Mouse (Mus musculus) heart, adult 11 months (tissue): ENCODE data around the gene Omp.

Experiments
- DNase-seq: peaks from one replicate; pipeline ENCODE4 v3.0.0; 2022

Gene Omp

DNA sequence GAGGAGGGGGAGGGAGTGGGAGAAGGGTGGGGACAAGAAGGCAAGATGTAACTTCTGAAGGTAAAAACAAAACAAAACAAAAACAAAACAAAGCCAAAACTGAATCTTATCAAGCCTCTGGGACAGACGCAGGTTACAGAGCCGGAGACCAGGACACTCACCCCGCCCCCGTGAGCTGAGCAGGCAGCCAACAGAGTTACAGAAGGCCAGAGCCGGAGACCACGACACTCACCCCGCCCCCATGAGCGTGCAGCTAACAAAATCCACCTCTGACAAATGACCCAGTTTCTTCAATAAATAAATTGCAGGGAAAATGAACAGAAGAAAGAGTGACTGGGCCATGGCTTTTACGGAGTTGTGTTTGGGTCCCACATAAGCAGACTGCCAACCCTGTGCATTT lies 6.1 kb downstream of the Omp start:
- DNase-seq, result no peak

DNA sequence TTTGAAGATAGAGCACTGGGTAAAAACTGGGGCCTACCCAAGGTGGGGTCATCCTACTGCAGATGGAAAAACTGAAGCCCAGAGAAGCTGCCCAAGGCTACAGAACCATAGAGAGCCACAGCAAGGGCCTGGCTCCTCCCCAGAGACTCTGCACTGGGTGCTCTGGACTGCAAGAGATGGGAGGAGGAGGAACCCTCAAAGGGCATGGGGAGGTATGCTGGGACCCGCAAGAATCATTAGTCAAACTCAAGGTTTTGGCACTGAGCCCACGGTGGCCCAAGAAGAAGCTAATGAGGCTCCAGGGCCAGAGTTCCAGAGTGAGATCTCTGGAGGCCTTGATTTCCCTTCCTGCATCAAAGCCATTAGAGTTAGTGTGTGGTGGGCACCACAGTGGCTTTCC lies 7.3 kb downstream of the Omp start:
- DNase-seq, result no peak

DNA sequence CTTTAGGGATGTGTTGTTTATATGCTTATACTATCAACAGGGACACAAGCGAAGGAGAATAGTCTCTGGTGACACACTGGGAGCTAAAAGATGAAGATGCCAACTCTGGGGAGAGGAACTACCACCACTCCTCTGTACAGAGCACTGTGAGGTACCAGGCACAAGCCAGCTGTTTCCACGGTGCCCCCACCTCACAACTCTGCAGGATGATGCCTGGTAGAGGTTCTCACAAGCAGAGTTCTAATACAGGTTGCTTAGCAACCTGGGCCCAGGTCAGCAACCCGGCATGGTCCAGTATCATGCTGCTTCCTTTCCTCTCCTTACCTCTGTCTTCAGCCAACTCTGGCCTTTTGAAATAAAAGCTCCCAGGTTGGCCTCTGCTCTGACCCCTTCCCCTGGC lies 7.7 kb downstream of the Omp start:
- DNase-seq, result no peak

DNA sequence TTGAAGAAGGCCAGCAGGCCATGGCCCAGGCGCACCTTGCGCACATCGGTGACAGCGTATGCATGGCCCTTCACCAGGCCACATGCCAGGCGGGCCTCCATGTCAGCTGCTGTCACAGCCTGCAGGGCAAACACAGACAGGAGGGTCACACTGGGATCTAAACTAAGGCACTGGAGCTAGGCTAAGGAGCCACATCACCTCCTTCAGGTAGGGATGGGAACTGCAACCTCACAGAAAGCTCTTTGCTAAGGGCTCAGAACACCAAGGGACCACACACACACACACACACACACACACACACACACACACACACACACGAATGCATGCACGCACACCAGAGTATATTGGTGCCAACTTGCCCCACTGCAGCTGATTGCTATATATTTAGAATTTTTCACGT lies 13.6 kb downstream of the Omp start:
- no peak for DNase-seq

DNA sequence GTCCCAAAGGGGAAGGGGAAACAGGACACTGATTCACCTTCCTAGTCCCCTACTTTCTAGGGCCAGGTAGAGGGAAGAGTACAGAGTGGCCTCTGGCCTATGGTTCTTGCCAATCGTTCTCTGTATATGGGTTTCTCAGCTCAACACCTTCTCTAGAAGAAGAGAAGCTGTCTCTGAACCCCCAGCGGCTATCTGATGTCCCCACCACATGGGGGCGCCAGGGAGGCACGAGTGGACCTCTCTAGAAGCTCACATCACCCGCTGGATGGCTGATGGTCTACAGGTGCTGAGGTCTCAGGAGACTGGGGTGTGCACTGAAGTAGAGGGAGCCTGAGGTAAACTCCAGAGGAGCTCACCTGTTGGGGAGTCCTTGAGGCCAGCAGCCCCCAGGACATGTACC lies 19.8 kb downstream of the Omp start:
- DNase-seq, result no peak

DNA sequence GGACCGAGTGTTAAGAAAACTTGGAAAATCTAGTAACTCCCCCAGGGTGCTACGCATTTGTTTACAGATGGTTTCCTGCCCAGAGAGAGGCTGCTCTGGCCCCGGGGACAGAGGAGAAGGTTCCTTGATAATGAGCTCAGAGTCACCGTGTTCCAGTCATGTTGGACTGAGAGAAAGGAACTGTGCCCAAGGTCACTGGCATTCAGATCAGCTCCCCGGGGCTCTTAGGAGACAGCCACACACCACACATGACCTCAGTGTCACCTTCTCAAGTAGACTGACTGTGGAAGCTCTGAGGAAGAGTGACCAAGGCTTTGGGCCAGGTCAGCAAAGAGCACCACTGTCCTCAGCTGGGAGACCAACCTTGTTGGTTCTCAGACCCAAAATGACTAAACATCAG lies 20.6 kb downstream of the Omp start:
- DNase-seq, result no peak

DNA sequence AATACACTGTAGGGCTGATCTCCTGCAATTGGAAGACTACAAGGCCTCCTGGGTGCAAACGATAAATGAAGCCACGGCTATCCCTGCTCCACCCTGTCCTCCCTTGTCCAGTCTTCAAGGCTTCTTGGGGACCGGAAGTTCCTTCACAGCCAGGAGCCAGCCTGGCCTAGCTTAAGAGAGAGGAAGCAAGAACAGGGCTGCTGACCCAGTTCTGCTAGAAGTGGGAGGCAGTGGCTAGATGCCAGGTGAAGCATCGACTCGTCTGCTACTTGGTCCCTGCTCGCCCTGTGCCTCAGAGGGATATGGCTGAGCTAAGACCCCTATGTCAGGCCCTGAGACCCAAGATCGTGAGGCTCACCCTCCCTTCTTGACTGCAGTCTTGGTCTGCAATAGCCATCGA lies 23.6 kb downstream of the Omp start:
- DNase-seq, result peak; percentile 92

DNA sequence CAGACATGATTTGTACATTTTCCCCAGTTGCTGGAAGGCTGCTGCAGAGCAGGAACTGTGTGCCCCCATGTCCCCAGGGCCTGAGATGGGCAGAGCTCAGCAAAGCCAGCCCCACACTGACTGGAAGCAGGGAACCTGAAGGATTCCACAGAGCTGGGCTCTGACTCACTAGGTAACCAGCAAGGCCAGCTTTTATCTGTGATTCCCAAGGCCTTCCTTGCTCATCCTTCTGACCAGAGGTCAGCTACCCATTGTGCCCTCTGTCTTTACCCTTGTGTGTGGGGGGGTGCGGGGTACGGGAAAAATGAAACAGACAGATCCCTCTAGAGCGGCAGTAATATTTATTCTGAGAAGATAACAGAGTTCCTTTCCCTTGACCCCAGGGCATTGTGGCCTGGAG lies 24.1 kb downstream of the Omp start:
- DNase-seq, result no peak

DNA sequence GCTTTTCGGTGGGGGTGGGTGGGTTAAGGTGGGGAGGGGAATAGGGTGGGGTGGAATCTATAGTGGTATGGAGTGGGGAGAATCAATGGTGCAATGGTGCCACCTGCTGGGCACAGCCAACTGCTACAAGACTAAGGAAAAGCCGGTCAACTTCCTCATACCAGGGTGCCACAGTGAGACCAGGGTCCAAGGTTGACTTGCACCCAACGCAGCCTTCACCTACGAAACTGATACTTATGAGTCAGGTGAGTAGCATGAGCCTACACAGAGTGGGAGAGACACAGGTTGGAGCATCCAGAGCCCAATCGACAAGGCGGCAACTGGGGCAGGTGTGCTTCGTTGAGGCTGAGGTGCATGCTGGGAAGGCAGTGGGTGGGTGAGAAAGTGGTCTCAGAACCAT lies 25.0 kb downstream of the Omp start:
- DNase-seq, result peak; percentile 94

DNA sequence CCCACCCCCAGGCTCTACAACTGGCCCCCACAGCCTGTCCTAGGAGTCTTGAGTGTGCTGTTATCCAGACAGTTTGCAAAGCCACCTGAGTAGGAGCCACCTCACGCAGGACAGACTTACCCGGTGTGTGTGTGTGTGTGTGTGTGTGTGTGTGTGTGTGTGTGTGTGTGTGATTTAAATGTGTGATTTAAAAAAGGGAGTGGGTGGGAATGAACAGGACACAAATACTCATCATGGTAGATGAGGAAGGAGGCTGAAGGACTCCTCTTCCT lies 25.4 kb downstream of the Omp start:
- DNase-seq, result no peak

DNA sequence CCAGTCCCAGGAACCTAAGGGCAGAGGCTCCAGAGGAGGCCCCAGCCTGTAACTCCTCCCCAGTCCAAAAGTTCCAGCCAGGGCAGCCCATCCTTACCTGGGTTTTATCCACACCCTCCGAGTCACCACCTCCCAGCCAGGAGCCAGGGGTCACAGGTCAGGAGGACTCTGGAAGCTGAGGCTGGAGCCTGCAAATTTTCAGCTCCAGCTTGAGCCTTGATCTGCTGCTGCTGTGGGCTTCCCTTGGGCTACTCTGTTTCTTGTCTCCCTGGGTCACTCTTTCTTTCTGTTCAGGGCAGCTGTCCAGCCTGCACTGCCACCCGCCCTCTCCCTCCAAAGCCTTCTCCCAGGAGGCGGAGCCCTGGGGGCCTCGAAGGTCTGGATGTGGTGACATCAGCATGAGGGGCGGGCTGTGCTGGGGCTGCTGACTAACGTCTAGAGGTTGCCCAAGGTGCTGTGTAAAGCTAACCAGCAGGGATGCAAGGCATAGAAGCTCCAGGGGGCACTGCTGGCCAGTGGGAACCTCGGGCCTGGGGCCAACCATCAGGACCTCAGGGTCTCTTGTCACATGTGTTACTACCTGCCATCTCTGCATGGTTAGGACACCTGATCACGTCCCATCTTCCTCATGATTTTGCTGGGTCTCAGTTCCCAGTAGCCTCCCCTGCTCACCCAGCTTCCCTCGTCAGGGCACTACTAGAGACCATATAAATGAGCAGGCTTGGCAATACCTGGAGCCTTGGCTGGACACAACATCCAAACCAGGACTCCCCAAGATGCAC lies 25.9 kb downstream of the Omp start, which contains the start of gene Myo7a:
Gene Myo7a (minus strand): TSS at position 346 of the 782 bp plus-strand sequence.
- DNase-seq, result peak; percentile 94

DNA sequence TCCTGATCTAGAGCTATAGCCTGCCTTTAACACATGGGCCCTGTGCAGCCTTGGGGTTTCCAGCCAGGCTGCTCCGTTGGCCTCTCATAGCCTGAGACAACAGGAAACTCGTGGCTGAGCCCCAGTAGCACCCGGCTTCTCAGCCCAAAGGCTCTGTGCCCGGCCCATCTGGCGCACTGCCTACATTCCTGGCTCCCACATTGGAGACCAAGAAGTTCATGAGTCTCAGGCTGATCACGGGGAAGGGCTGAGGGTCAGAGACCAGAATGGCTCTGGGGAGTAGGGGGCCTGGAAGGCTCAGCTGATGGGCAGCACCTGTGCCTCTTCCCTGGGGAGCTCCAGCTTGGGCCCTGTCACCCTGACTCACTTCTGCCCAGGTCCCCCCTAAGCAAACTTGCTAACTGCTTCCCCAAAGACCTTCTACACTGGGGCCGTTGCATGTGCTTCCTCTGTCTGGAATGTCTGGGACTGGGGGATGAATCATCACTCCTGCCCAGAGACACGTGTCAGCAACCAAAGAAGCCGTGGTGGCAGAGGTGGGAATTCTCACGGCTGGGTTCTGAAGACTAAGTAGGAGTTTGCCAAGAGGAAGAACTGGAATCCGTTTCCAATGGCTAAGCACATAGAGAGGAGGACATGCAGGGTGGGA lies 28.2 kb downstream of the Omp start:
- peak; percentile 98 for DNase-seq

DNA sequence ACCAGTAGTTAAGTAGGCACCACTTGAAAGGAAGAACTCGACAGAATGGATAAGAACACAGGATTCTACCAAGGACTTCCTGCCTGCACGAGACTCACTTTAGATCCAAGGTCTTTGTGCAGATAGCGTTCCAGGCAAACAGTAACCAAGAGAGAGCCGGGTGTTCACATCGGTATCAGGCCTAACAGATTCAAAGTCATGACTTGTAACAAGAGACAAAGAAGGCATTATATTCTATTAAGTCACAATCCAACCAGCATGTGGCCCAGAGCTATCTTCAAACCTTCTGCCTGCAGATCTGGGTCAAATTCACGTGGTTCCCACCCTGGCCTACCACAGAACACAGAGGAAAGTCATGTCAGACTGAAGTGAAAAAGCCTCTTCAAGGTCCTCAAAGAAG lies 30.6 kb downstream of the Omp start:
- DNase-seq, result no peak

DNA sequence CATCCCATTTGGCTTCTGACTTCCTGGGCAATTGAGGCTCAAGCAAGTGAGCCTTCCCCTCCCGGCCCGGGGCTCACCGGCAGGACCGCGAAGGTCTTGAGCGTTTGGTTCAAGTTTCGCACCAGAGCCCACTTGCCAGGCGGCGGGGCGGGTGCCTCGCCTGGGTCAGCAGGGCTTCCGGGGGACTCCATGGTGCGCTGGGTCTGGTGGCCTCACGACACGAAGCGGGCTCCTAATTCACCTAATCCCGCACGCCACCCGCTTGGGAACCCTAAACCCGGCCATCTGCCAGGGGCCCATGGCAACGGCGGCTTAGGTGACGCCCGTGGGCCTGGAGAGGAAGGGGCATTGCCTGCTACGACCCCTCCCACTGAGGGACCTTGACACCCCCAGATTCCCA lies 34.1 kb downstream of the Omp start:
- no peak for DNase-seq

DNA sequence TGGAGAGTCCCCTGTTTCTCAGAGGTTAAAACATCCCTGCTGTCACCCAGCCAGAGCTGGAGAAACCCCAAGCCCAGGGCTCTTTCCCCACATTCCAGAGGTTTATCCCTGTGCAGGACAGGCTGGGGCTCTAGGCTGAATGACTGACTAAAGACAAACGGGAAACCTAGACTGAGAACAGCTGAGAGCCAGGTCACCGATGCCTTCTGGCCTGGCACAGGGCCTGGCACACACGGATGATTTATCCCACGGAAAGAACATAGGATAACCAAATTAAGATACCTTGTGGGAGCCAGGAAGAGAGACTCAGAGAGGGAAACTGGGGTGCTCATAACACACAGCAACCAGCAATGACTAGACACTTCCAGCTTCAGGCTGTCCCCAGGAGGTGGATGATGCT lies 35.5 kb downstream of the Omp start:
- no peak for DNase-seq

DNA sequence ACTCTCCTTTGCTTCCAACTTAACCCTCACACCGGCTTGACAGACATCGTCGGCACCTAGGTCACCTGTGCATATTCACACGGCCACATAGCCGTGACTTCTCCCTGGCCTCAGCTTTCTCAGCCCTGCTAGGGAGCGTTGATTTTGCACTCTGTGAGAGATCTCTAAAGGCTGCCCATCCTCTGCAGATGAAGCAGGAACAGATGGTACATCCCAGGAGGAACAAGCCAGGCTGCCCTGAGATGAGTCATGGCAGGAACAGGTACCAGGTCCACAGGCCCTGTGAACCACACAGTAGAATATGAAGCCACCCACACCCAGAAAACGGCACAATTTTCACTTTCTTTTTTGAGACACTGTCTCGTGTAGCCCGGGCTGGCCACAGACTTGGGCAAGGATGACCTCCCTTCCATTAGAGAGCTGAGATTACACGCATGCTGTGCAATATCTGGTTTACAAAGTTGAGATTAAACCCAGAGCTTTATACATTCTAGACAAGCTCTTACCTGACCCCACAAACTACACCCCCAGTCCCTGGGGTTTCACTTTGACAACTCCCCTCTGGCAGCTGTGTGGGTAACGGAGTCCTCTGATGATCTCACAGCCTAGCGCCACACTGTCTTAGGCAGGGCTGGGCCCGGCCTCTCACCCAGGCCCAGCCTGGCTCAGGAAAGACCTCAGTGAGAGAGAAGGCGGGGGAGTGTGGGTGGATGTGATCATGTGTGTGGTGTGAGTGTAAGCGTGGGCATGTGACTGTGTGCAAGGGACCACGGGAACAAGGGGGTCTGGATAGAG lies 36.5 kb downstream of the Omp start:
- DNase-seq, result no peak

DNA sequence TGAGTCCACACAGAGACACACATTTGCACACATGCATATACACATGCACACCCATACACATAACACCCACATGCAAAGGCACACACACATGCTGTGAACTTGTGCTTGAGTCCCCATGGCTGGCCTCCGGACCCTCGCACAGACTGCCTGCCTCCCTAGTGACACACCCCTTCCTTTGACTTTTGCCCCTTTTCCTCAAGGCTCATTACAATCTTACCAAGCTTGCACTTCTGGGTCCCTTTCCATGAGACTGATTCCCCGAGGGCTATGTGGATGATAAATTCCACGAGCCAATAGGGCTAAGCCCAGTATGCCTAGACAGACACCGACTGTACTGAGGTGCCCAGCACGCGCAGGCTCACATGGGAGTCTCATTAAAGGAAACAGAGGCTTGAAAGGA lies 39.0 kb downstream of the Omp start:
- DNase-seq, result no peak

DNA sequence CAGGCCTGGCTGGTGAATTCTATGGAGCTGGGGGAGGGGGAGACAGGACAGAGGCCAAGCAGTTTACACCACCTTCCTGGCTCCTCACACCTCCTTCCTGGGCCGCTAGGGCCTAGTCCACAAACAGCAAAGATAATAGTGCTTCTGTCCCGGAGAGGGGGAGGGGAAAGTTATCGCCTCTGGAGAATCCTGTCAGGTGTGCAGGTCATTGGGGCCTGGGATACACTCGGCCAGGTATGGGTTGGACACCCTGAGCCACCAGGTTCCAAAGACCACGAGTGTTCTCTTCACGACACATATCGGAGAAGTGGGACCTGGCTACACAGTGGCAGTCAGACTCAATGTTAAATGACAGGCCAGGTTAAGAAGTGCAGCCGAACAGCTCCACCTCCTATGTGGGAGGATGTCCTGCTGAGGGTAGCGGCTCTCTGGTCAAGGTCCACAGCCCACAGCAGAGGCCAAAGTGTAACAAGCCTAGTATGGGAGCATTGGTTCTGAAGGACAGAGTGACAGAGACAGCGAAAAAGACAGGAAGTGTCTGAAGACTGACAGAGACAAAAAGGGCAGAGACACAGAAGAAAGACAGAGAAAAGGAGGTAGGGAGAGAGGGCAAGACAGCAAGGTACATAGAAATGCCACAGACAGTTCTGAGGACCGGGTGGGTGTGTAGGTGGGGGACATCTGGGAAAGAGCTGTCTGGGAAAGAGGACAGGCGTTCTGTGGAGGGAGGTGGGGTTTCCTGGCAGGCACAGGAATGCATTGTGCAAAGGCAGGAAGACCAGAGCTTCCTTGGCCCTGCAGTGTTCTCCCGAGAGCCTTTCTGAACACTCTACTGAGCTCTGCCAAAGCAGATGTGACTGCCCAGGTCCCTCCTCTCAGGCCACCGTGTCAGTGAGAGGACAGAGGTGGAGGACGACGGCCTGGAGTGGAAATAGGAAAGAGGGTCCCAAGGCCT lies 40.5 kb downstream of the Omp start:
- peak; percentile 98 for DNase-seq

DNA sequence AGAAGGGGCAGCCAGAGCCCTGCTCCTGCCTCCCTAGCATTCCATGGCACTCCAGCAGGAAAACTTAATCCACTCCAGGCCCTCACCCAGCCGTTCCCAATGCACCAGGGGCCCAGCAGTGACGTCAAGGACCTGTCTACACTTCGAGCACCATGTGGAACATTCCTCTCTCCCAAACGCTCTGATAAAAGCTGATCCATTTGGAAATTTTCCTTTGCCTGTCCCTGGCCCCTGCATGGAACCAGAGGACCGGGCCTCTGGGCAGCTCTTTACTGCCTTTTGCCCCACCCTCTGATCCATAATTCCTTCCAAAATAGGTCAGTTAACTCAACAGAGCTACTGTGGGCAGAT lies 41.4 kb downstream of the Omp start:
- DNase-seq, result no peak

DNA sequence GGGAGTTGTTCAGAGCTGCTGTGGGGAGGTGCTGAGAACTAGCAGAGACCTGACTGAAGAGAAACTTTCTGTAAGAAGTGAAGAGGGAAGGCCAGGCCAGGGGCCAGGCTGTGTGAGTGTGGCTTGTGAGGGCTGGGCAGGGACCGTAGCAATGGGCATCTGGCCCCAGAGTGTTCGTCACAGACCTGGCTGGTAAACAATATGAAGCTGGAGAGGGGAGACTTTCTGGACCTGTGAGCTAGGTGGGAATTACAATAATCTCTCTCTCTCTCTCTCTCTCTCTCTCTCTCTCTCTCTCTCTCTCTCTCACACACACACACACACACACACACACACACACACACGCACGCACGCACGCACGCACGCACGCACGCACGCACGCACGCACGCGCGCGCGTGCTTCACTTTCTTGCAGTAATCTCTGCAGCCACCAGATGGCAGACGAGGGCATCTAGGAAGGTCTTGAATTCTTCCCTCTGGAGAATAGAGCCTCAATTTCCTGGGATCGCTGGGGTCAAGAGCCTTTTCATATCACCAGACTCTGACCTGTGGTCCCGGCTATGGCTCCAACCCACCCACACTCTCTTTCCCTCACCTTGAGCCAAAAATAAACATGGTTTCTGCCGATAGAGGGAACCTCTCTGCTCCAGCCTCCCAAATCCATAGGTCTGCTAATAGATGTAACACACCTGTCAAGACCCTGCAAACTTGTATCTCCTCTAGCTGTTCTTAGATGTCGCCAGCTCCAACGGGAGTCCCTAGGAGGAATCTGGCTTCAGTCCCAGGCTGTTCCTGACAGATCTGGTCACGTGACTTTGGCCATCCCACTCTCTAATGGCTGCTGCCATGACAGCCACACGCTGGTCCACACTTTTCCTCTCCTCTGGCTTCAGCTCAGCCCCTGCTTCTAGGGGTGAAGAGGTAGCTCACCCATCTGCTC lies 42.0 kb downstream of the Omp start:
- DNase-seq, result peak; percentile 95

DNA sequence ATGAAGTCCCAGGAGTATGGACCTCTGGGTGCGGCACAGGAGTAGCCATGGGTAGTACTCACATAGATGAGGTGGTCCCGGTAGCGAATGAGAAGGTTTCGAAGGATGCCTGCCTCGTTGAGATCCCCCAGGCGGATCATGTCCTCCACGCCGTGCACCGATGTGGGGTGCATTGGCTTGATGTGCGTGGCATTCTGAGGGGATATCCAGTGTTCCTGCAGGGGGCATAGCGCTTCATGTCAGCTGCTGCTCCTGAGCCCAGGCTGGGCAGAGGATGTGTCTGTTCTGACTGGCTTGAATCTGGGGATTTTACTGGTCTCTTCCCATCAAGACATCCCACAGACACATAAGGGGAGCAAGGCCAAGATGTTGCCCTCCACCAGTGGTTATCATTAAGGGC lies 42.8 kb downstream of the Omp start:
- DNase-seq, result peak; percentile 88

DNA sequence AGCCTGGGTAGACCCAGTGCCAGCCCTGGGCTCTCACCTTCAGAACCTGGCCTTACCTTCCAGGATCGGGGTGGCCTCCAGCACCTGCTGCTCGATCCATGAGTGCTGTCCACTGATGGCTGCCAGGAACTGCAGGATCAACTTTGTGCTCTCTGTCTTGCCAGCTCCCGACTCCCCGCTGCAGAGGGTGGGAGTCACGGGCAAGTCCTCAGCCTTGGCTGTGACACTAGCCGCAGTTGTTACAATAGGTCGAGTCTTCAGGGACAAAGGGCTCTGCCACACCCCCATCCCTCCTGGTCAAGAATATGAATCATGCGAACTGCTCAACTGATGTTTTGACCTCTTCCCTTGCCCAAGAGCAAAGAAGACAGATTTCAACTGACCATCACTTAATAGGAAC lies 47.7 kb downstream of the Omp start:
- no peak for DNase-seq
